Mouse (Mus musculus): ENCODE results near the gene Wdr75.

Wdr75 gene

DNA sequence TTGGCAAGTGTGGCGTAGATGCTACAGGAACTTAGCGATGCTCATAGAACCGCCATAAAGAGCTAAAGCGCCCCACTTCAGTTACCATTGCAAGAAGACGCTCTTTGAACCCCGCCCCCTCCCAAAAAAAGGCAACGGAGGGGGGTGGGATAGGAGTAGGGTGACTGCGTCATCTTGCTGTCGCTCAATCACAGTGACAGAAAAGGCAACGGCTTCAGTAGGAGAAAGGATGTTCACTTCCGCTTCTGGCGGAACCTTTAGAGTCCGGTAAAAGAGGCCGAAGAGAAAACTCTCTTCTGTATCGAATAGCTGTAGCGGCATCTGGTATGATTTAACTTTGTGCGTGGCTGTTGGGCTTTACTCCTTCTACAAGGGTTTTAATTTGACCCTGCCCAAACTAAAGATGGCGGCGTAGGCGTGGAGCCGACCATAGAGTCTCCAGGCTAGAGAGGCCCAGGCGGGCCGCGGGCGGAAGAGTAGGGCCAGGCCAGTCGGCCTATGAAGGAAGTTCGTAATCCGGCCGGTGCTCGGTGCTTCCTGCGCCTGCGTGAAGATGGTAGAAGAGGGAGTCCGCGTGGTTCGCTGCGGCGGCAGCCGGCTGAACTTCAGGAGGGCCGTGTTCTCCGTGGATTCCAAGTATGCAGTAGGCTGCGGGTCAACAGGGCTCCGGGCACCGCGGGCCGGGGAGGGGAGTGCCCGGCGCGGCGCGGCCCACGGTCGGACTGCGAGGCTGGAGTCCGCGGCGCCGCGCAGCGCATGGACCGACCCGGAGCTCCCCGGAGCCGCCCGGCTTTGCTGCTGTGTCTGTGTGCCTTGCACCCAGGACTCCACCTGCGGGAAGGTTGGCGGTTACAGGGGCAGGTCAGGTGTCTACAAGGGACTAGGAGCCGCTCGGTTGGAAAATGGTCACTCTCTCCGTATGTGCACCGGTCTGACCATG lies at the start of gene Wdr75:
Gene Wdr75 (plus strand): TSS at position 198 of the 940 bp plus-strand sequence.
- peak; percentile 96 for DNase-seq (ENCODE audit: low spot score)

DNA sequence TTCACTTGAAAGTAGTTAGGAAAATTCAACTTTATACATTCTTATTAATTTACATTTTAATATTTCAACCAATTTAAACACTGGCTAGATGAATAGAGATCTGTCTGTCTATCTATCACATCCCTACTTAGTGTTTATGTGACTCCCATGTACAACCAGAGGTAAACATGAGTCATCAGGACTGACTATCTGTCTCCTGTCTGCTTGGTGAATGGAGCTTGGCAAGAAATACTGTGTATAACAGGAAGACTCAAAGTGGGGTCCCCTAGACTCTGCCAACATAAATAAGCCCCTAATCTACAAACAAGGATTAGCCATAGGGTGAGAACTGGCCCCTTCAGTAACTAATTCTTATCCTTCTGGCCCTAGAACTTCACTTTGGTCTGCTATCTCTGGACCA lies 39.1 kb upstream of the Wdr75 start:
- no peak for DNase-seq (ENCODE audit: low spot score)

DNA sequence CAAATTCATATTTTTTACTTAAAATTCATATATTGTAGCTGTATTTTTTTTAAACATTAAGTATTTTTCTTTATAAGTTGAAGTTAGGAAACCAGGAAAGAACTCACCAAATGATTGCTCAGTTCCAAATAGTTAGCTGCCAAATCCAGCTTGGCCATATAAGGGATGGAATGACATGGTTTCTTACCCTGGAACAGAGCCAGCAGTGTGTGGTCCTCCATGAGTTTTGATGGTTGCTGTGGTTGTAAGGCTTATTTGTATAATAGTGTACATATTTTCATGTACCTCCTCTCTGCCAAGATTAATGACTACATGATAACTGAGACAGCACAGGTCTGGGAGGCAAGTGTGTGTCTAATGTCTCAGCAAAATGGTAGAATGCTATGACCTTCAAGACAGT lies 38.3 kb upstream of the Wdr75 start:
- DNase-seq (ENCODE audit: low spot score) = no peak

DNA sequence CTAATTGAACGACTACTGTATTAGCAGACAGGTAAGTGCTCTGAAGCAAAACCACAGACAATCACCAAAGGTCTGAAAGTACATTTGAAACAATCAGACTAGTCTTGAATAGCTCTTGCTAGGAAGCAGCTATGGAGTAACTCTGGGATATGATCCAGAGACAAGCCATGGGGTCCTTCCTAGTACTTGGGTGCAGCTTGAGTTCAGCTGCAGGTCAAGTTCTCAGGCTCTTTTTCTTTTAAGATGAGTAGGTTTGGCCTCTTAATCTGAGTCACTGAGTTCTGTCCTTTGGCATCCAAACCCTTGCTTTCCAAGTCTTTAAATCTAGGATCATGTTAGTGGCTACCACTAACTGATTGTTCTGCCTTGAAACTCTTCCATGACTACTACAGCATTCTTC lies 37.0 kb upstream of the Wdr75 start:
- no peak for DNase-seq (ENCODE audit: low spot score)

DNA sequence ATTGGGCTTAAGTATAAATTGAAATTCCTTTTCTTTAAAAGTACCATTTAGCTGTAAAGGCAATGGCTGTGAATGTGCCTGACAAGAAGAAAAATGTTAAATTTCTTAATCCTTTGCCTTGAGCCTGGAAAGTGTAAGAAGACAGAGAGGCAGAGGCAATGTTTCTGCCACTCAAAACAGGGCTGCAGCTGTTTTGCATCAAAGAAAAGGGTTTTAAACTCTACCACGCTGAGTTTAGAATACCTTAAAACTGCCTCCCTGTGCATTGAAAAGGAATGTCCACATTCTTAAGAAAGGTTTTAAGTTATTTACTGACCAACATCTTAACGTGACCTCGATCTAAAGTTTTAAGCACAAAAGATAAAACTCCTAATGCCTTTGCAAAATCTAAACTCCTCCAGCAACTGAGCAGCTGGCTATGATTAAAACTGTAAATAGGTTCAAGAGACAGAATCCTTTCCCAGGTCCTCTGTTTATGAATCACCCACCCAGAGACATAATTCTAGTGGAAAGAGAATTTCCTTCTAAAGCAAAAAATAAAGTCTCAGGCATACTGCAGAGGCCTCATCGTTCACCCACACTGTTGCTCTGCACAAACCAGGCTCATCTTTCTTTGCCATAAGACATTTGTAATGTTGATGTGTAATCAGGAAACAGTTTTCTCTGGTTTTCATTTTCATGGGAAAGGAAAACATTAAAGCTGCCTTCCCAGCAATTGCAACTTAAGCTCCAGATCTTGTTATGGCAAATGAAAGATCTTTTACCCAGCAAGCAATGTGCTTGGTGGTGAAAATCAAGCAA lies 34.1 kb upstream of the Wdr75 start:
- no peak for DNase-seq (ENCODE audit: low spot score)

DNA sequence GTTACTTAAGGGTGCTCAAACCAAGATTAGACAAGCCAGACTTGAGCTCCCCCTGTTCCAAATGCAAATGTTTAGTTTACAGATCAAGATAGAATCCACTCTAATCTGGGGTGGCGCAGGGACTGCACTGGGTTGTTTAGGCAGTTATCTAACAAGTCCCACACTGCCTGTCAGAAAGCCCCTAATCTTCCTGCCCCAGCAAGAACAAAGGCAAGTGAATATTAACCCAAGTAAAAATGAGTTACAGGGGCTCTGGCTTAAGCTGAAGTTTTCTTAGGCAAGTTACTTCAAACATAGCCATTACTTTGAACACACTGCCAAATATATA lies 33.5 kb upstream of the Wdr75 start:
- no peak for DNase-seq (ENCODE audit: low spot score)

DNA sequence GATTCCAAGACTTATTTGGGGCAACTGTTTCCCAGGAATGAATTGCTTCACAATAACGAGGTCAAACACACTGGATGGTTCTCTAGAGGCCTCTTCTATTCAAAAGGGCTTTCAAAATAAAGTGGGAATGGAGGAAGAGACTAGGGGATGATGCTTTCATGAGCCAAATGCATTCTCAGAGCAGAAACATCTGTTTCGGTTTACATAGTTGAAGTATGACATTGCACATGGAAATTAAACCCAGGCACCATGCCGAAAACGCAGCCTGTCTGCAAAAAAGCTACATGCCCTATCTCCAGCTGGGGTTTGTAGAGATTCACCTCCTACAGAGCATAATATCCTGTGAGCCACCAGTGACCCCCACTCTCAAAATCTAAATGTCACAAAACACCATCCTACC lies 29.3 kb upstream of the Wdr75 start:
- no peak for DNase-seq (ENCODE audit: low spot score)

DNA sequence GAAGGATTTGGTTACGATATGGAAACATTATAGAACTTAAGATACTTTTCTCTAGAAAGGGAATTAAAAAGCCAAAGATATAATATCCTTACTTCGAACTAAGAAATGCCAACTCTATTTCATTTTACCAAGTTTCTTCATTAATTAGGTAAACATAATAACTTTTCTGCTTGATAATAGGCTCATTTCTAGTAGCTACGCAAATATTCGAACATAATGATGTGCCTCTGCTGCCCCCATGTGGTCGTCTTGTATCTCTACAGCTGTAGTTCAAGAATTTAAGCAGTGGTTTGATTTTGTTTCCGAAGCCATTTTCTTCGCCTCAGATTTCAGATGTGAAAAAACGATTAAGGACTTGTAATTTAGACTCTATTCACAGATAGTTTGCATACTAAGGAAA lies 28.8 kb upstream of the Wdr75 start:
- DNase-seq (ENCODE audit: low spot score) = peak; percentile 21

DNA sequence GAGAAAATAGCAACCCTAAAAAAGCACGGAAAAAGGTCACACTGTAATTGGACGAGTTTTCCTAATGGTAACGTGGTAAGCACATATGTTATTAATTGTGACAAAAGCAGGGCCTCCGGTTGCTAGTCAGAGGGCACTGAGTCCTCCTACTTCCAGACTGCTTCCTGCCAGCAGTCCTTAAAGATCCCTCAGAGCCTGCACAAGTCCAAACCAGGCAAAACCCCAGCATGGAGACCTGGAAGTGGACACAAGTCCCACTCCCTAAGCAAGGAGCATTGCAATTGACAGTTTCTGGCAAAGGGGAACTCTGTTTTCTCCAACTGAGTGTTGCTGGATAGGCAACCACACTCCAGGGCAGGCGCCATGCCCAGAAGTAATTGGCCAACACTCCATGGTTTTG lies 27.4 kb upstream of the Wdr75 start:
- no peak for DNase-seq (ENCODE audit: low spot score)

DNA sequence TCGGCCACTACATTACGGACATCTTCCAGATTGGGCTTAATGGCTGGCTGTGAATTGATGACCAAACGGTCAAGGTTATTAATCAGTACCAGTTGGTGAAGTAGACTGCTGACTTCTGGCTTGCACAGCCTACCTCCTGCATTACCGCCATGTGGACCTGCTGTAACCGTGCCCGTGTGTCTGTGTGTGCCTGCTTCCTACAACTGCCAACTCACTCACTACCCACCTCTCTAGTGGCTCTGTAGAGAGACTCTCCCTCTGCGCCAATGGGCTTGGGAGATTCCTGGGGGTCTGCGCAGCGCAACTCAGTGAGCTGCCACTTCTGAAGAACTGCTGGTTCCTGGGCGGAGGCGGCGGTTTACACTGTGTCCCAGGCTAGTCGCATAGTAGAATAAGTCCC lies 25.6 kb upstream of the Wdr75 start:
- DNase-seq (ENCODE audit: low spot score) = no peak

DNA sequence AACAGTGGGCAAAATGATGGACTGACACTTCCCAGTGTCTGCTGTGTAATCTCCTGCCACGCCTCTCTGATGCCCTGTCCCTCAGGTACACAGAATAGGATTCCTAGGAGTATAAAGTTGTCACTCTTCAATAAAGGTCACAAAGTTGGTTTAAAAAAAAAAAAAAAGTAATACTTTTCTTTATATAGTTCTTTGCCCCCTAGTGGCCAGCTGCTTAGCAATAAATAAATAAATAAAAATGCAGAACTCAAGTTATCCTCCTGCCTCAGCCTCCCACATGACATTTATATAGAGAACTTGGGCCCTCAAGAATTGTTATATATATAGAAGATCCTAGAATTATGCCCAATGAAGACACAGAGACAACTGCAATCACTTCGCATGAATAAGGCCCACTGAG lies 24.9 kb upstream of the Wdr75 start:
- no peak for DNase-seq (ENCODE audit: low spot score)

DNA sequence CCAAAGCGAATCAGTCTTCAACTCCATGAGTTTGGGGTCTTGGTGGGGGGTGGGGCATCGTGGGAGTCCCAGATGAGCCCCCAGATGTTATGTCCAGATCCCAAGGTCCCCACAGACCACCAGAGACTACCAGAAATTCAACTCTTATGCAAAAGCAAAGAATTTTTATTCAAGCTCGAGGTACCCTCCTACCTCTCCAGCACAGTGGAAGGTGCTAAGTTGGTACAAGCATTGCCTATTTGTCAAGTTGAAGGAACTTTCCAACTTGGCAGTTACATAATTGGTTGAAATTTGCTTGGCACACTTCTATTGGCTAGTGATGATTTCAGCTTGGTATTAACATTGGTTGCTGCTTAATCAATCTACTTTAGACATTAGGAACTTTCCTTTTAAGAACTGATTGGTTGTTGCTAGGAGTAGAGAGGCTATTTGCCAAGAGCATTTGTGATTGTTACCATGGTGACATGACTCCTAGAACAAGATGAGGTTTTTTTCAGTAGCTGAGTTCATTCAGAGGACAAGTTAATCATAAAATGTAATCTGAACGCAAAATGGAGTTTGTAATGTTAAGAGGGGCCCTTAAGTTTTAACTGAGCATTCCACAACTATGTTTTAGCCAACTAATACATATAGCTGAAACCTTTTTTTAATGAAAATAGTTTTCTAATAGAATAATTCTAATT lies 14.2 kb upstream of the Wdr75 start:
- no peak for DNase-seq (ENCODE audit: low spot score)

DNA sequence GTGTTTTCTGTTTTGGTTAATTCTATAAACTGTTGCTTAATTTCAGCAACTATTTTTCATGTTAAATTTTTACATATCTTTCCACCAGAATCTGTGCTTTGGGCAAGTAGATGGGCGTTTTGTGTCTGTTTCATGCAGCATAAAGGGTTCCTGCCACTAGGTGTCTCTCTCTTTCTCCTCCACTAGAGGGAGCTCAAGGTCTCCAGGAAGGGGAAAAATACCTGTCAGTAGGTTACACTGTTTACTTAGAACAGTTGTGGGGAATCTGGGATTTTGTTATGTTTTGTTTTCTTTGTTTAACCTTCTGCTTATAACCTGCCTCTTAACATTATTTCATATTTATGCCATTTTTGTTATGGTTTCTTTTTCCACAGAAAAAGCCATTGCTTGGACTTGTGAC lies 21.9 kb downstream of the Wdr75 start:
- no peak for DNase-seq (ENCODE audit: low spot score)

DNA sequence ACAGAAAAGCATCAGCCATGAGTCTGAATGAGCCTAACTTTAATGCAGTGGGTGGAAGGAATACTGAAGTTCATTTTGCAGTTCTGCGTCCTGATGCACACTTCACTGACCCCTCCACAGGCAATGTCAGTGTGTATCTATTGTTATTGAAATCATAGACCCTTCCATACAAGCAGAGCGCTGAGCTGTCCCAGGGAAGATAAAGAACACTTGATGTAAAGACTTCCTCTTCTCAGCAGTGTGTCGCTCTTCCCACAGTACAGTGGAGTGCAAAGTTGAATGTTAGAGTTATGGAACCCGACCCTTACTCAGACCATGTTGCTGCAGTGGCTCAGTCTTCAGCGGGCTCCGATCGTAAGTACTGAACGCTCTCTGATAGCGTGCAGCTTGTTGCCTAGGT lies 23.6 kb downstream of the Wdr75 start:
- DNase-seq (ENCODE audit: low spot score) = no peak

DNA sequence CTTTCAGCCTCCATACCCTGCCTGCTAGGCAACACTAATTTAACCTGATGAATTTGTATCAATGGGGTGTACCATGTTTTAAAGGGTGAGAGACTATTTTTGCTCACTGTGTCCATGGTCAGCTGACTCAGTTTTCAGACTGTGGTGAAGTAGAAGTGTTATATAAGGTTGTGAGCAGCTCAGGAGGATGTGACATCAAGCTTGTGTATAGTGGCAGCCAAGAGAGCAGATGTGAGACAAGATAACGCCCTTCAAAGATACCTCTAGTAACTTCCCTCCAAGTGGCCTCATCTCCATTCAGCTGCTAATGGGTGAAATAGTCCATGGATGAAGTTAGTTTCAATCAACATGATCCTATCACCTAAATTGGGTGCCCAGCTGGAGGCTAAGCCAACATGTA lies 29.5 kb downstream of the Wdr75 start:
- DNase-seq (ENCODE audit: low spot score) = no peak

DNA sequence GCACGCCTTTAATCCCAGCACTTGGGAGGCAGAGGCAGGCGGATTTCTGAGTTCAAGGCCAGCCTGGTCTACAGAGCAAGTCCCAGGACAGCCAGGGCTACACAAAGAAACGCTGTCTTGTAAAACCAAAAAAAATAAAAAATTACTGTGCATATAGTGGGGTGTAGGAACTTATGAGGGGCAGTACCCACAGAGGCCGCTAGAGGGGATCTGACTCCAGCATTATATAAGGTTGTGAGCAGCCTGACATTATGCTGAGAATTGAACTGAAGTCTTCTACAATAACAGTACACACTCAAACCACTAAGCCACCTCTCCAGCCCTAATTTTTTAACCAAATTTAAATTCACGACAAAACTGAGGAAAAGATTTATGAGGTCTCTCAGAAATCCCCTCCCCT lies 30.2 kb downstream of the Wdr75 start:
- DNase-seq (ENCODE audit: low spot score) = peak; percentile 59

DNA sequence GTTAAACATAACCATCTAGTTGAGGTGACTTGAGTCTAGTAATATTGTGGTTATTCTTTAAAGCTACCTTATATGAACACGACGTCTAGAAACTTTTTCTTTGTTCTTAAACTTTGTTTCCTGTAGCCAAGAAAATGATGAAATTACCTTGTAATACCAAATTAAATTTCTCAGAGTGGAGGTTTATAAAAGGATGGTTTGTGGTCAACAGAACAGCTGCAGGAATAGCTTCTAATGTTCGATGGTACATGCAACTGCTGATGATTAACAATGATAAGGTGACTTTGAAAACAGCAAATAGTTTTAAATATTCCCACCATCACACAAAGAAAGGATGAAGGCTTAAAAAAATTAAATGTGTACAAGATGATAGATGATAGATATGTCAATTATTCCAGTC lies 30.7 kb downstream of the Wdr75 start:
- DNase-seq (ENCODE audit: low spot score) = no peak

DNA sequence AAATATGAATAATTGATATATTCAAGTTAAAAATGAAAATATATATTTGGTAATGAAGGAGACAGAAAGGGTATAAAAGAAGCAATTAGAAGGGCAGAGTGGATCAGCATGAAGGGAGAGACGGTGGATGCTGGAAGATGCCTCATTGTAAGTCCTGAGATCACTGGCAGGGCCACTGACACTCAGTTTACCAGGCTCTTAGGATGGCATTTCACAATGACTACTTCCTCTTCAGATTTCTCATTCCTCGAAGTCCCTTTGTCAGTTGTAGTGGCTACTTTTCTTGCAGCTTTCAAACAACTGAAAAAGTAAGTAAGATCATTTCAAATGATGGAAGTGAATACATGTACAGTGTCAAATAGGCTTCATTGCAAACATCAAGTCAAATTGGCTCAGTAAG lies 31.2 kb downstream of the Wdr75 start:
- DNase-seq (ENCODE audit: low spot score) = no peak

DNA sequence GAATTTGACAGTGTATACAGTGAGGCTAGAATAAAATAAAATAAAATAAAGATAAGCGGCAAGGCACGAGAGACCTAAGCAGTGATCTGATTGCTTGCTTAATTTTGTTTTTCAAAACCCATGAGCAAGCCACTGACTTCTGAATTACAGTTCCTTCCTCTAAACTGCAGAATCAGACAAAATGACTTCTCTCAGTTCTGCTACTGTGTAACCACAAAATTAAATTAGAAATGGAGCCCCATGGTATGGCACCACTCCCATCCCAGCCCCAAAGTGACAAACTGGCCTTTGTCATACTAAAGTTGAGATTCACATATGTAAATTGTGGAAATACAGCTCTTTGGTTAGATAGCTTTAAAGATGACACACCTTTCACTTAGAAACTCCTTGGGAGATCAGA lies 31.8 kb downstream of the Wdr75 start:
- DNase-seq (ENCODE audit: low spot score) = no peak

DNA sequence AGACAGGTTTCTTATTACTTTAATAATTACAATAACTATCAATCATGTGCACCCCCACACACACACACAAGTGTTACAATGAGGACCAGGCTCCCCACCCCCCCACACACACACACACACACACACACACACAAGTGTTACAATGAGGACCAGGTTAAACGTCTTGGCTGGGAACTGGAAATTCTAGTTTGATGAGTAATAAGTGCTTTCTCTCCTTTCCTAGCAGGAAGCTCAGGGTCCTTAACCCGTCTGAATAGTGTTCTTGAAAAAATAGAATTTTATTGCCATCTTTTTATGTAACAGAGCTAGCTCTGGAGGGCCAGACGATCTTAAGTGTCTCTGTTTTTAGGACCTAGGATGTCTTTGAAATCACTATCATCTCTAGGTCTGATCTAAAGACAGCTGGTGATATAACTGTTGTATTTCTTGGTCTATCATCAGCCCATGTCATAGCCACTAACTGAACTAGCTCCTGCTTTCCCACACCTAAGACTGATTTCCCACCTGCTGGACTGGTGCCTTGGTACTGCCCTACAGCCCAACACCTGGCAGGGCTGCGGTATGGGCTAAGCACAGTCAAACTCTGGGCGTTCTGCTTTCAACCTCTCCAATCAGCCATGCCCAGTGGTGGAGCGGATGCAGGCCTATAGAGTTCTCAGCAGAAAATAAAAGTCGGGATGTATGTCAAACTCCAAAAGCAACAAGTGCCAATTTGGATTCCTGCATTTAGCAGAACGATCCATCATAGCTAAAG lies 35.7 kb downstream of the Wdr75 start:
- DNase-seq (ENCODE audit: low spot score) = no peak

DNA sequence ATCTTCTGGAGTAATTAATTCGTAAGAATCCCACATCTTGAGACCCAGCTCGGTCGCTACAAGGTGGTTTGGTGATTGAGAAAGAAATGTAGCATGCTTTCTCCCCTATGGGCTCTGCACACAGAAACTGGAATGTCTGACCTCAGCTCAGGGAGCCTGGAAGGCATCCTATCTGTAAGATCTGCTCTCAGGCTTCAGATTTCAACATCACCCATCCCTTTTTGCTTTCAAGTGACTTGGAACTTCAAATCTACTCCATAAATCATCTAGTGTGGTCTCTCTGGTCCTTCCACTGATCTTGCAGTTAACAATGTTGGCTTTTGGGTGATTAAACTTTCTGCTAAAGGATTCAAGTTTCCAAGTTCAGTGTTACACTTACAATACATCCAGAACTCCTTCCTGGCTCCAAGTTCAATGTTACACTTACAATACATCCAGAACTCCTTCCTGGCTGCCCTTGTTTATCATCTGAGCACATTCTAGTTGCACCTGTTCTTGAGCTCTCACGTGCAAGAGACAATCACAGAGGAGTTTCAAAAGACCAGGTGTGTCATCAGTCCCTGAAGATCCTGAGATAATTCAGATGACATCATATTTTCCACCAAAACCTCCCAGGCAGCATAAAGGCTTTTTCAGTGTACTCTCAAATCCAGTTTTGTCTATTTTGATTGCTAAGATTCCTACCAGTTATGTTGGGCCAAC lies 40.5 kb downstream of the Wdr75 start:
- DNase-seq (ENCODE audit: low spot score) = no peak

DNA sequence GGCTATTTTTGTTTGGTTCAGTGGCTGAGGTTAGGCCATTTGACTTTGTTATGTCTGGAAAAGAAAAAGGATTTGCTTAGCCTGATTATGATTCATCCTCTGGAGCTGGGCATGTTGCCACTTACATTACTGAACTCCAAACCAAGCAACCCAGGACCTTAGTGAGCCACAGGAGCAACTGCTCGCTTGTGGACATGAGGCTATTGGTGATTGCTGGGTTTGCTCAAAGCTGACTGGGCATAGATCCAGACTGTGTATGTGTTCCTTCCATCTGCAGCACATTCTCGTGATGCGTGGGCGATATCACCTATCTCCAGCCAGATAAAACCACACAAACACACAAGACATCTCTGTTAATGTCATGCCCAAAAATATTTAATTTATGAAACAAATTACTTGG lies 42.8 kb downstream of the Wdr75 start:
- no peak for DNase-seq (ENCODE audit: low spot score)

Data from layer of hippocampus, adult 9-10 months (tissue).